33 mouse cellular contexts compared by ENCODE assay signal in genomic region chr3:97642001-97642400, GRCm38 (mm10). TPM values are rescaled to one million over a fixed set of nuclear protein-coding genes. Genes with fewer than 3 reads are reported as not detected.
"Had no signal": no experiment of that assay in that cellular context is flagged by ENCODE, and none has a peak within 500 bp of the region (broad histone marks: within the 10 kb centered on the region; RNA-seq: fewer than 3 reads in every experiment).

No protein-coding gene starts in this region.

- H3K4me2 ChIP-seq: heart, embryonic 12.5 days; hindbrain, embryonic 12.5 days; hindbrain, embryonic 14.5 days; intestine, embryonic 15.5 days; kidney, embryonic 15.5 days; limb, embryonic 13.5 days; limb, embryonic 15.5 days; liver, embryonic 12.5 days had no signal

- H3K27ac ChIP-seq: gastrocnemius, adult 2 months; heart, adult 2 months; heart, embryonic 10.5 days; hindbrain, embryonic 10.5 days; hindbrain, embryonic 12.5 days; hindbrain, embryonic 14.5 days; intestine, embryonic 15.5 days; kidney, embryonic 15.5 days; kidney, postnatal 0 days; limb, embryonic 13.5 days; limb, embryonic 15.5 days; liver, embryonic 12.5 days; liver, embryonic 14.5 days had no signal

- ATAC-seq: hindbrain, embryonic 16.5 days; inflammation-experienced regulatory T-cells, adult 6 months; intestine, embryonic 15.5 days; liver, embryonic 12.5 days had no signal

- DNase-seq: gastrocnemius, adult 2 months; gastrocnemius, postnatal 10 days; gastrocnemius, postnatal 25 days; heart, adult 2 months; heart, postnatal 10 days; heart, postnatal 4 days; kidney, adult 11 months; kidney, adult 2 months; kidney, adult 9 months; kidney, postnatal 14 days; kidney, postnatal 36 days; layer of hippocampus, adult 9-11 months; layer of hippocampus, postnatal 36 days; left cerebral cortex, postnatal 4 days had no signal

- H3K4me1 ChIP-seq: heart, embryonic 10.5 days; hindbrain, embryonic 10.5 days; hindbrain, embryonic 12.5 days; intestine, embryonic 15.5 days; kidney, embryonic 15.5 days; limb, embryonic 13.5 days; limb, embryonic 15.5 days; liver, embryonic 12.5 days had no signal

- H3K4me3 ChIP-seq: gastrocnemius, adult 2 months; heart, adult 2 months; heart, embryonic 10.5 days; heart, embryonic 12.5 days; hindbrain, embryonic 10.5 days; hindbrain, embryonic 12.5 days; intestine, embryonic 15.5 days; kidney, embryonic 15.5 days; limb, embryonic 13.5 days; limb, embryonic 15.5 days; liver, embryonic 12.5 days had no signal

- H3K36me3 ChIP-seq: heart, embryonic 10.5 days; heart, embryonic 12.5 days; hindbrain, embryonic 10.5 days; hindbrain, embryonic 12.5 days; intestine, embryonic 15.5 days; kidney, embryonic 15.5 days; limb, embryonic 13.5 days; limb, embryonic 15.5 days; liver, embryonic 12.5 days had no signal

- H3K27me3 ChIP-seq: heart, embryonic 12.5 days; hindbrain, embryonic 12.5 days; intestine, embryonic 15.5 days; kidney, embryonic 15.5 days; limb, embryonic 13.5 days; limb, embryonic 15.5 days; liver, embryonic 12.5 days had no signal

- H3K9ac ChIP-seq: heart, embryonic 12.5 days; hindbrain, embryonic 12.5 days; hindbrain, embryonic 14.5 days; intestine, embryonic 15.5 days; kidney, embryonic 15.5 days; limb, embryonic 13.5 days; limb, embryonic 15.5 days; liver, embryonic 12.5 days; liver, embryonic 14.5 days had no signal

- H3K9me3 ChIP-seq: heart, embryonic 10.5 days; heart, embryonic 12.5 days; hindbrain, embryonic 10.5 days; hindbrain, embryonic 12.5 days; intestine, embryonic 15.5 days; kidney, embryonic 15.5 days; limb, embryonic 13.5 days; limb, embryonic 15.5 days; liver, embryonic 12.5 days had no signal

RNA-seq across cellular contexts. Expression of gene Gm17651, which starts 32.5 kb away (rescaled TPM):
- polyA plus RNA-seq: frontal cortex, adult 2 months; heart, adult 2 months; heart, embryonic 10.5 days; heart, embryonic 12.5 days; heart, embryonic 14.5 days; heart, embryonic 16.5 days; hindbrain, embryonic 10.5 days; hindbrain, embryonic 12.5 days; hindbrain, embryonic 14.5 days; hindbrain, embryonic 16.5 days; inflammation-experienced regulatory T-cells, adult 6 months; intestine, embryonic 15.5 days; kidney, adult 2 months; kidney, embryonic 15.5 days; kidney, postnatal 0 days; large intestine, adult 2 months; limb, embryonic 11.5 days; limb, embryonic 13.5 days; limb, embryonic 15.5 days; liver, embryonic 12.5 days; liver, embryonic 14.5 days had no signal
